Mouse (Mus musculus) hindbrain, postnatal 0 days (tissue): Measurements from ENCODE around the gene 4930595D18Rik. TPM values are rescaled to one million over a fixed set of nuclear protein-coding genes. Genes with fewer than 3 reads are reported as not detected.

Source experiments
- ATAC-seq: fragments of 200-750 bp; cut with Nextera tagmentation; 2 replicates; pipeline ENCODE4 v1.8.0; 2017; ENCODE audit warnings: mild to moderate bottlenecking, moderate TSS enrichment, moderate library complexity
- DNase-seq: peaks from one replicate; pipeline ENCODE4 v3.0.0-alpha.2; 2015; ENCODE audit warnings: low spot score
- H3K27ac ChIP-seq: fragments of 300-500 bp; sonication (generic); 2 replicates; pipeline ENCODE4 v1.5.1; 2014; ENCODE audit warnings: mild to moderate bottlenecking
- H3K27me3 ChIP-seq: fragments of 300-500 bp; sonication (generic); 2 replicates; pipeline ENCODE4 v1.6.1; 2014; ENCODE audit warnings: low read length, mixed read lengths; ENCODE audit not compliant: insufficient read depth
- H3K36me3 ChIP-seq: fragments of 300-500 bp; sonication (generic); 2 replicates; pipeline ENCODE4 v1.6.1; 2014; ENCODE audit warnings: low read length, mixed read lengths; ENCODE audit not compliant: insufficient read depth
- H3K4me1 ChIP-seq: fragments of 300-500 bp; sonication (generic); 2 replicates; pipeline ENCODE4 v1.6.1; 2014; ENCODE audit warnings: antibody characterized with exemption, low read length, mixed read lengths; ENCODE audit not compliant: insufficient read depth
- H3K4me2 ChIP-seq: fragments of 300-500 bp; sonication (generic); 2 replicates; pipeline ENCODE4 v1.6.1; 2014; ENCODE audit warnings: low read depth, mild to moderate bottlenecking, low read length, moderate library complexity, mixed read lengths
- H3K4me3 ChIP-seq: fragments of 300-500 bp; sonication (generic); 2 replicates; pipeline ENCODE4 v1.5.1; 2014; ENCODE audit warnings: low read length
- H3K9ac ChIP-seq: fragments of 300-500 bp; sonication (generic); replicated peaks from 2 replicates; pipeline ENCODE4 v1.6.1; 2014; ENCODE audit warnings: mild to moderate bottlenecking, low read length, moderate library complexity, mixed read lengths
- H3K9me3 ChIP-seq: fragments of 300-500 bp; sonication (generic); 2 replicates; pipeline ENCODE4 v1.6.1; 2016; ENCODE audit warnings: low read length, mixed read lengths
- CTCF ChIP-seq: IDR thresholded peaks from 2 replicates; pipeline ENCODE4 v1.5.1; 2016; ENCODE audit warnings: antibody characterized with exemption, control low read depth, low read depth
- WGBS: fragments of 180-500 bp; shearing (Covaris S2); extraction: QIAGEN DNeasy Blood & Tissue Kit; methylation state at CpG from one replicate; pipeline ENCODE4 v1.1.7; 2014; 5-methylcytosine and 5-hydroxymethylcytosine counted together
- polyA plus RNA-seq: library from polyadenylated mRNA; unstranded; fragments of >200 nt; fragmentation: Nextera tagmentation; extraction: Ambion mirVana; gene quantifications from 2 replicates; pipeline ENCODE4 v1.2.1, GENCODE M21; 2015
- total RNA-seq: library from RNA; depleted of rRNA; stranded (reverse); fragments of >200 nt; gene quantifications from 2 replicates; pipeline ENCODE4 v1.2.3, GENCODE M21; 2014

The 4930595D18Rik gene
- total and polyA plus RNA-seq, 2 experiments from 2014 or later, result not detected

DNA sequence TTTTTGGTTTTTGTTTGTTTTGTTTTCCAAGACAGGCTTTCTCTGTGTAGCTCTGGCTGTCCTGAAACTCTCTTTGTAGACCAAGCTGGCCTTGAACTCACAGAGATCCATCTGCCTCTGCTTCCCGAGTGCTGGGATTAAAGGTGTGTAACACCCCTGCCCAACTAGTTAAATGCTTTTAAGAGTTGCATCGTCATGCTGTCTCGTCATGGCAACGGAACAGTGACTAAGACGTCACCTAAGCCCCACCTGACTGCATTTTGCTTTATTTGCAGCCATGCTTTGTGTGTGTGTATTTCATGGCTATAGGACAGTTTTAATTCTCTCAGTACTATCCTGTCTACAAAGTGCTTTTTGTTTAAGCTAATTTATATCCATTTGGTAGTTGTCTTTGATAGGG lies 27.4 kb upstream of the 4930595D18Rik start:
- TF ChIP-seq CTCF, result no peak
- Histone ChIP-seq H3K4me2 (no peak overlapping the region), H3K27me3 (no peaks in the 10 kb centered on the region), H3K4me3 (no peak overlapping the region), H3K9me3 (no peaks in the 10 kb centered on the region), H3K27ac (no peak overlapping the region), H3K9ac (no peak overlapping the region), H3K4me1 (no peaks in the 10 kb centered on the region), H3K36me3 (no peaks in the 10 kb centered on the region)
- ATAC-seq, result no peak
- WGBS, result 72% methylated on average over 5 of the region's 5 CpGs
- no peak for DNase-seq

- no peak overlapping the region for H3K9ac ChIP-seq
- DNase-seq (no peak), ATAC-seq (no peak)
- no peaks in the 10 kb centered on the region for H3K9me3 ChIP-seq
- H3K36me3 ChIP-seq, result no peaks in the 10 kb centered on the region
- H3K4me2 ChIP-seq, result no peak overlapping the region
- 78% methylated on average over 3 of the region's 3 CpGs for WGBS
- H3K4me1 ChIP-seq, result no peaks in the 10 kb centered on the region
- H3K27me3 ChIP-seq, result no peaks in the 10 kb centered on the region
- TF ChIP-seq CTCF, result no peak
- H3K27ac ChIP-seq, result no peak overlapping the region
- no peak overlapping the region for H3K4me3 ChIP-seq
These were observed 23.4 kb upstream of the 4930595D18Rik start for GRCm38 (mm10) chr12:111207641-111208040.

DNA sequence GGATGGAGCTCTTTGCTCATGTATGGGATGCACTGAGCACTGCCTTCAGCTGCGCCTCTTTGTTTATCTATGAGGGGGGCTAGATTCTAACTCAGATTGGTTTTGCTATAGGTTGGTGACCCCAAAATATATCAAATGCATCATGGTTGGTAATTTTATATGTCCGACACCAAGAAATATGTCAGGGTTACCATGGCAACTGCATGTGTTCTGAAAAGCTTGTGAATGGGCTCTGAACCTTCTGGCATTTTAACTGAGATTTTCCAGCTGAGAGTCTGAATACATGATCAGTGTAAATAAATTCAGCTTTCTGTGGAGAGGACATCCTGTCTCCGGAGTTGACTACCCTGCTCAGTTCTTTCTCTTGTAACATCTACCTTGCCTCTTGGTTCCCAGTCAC lies 19.7 kb upstream of the 4930595D18Rik start:
- 38% methylated on average over 3 of the region's 3 CpGs for WGBS
- 0 out of 2 replicates have a peak, but pooled peaks have one; percentile 15 for ATAC-seq
- Histone ChIP-seq H3K9ac (no peak overlapping the region), H3K9me3 (no peaks in the 10 kb centered on the region), H3K36me3 (no peaks in the 10 kb centered on the region), H3K27ac (no peak overlapping the region; the same call in 1 of the 2 replicates), H3K4me2 (peak overlapping the region; percentile 14; the same call in 1 of the 2 replicates), H3K27me3 (no peaks in the 10 kb centered on the region), H3K4me1 (no peaks in the 10 kb centered on the region), H3K4me3 (no peak overlapping the region)
- peak; percentile 58 for DNase-seq
- no peak for TF ChIP-seq CTCF

- no peaks in the 10 kb centered on the region for H3K36me3 ChIP-seq
- DNase-seq (peak; percentile 75), ATAC-seq (peak; percentile 64; the same call in 1 of the 2 replicates)
- H3K27me3 ChIP-seq, result no peaks in the 10 kb centered on the region
- H3K9ac ChIP-seq, result no peak overlapping the region
- WGBS, result 30% methylated on average over 10 of the region's 10 CpGs
- H3K27ac ChIP-seq, result peak overlapping the region; percentile 69; the same call in 1 of the 2 replicates
- TF ChIP-seq CTCF, result peak; percentile 58
- H3K4me1 ChIP-seq, result no peaks in the 10 kb centered on the region
- H3K4me2 ChIP-seq, result 0 out of 2 replicates have a peak overlapping the region, but pooled peaks have one; percentile 7
- no peak overlapping the region for H3K4me3 ChIP-seq
- no peaks in the 10 kb centered on the region for H3K9me3 ChIP-seq
These were observed 18.8 kb upstream of the 4930595D18Rik start for GRCm38 (mm10) chr12:111203076-111203475.

- no peaks in the 10 kb centered on the region for H3K36me3 ChIP-seq
- peaks cover 8% of the 10 kb centered on the region for H3K4me1 ChIP-seq
- no peak overlapping the region for H3K9ac ChIP-seq
- H3K4me2 ChIP-seq, result no peak overlapping the region
- no peak overlapping the region for H3K4me3 ChIP-seq
- H3K27me3 ChIP-seq, result no peaks in the 10 kb centered on the region
- TF ChIP-seq CTCF, result no peak
- DNase-seq (no peak), ATAC-seq (no peak)
- H3K9me3 ChIP-seq, result no peaks in the 10 kb centered on the region
- WGBS, result 90% methylated on average over 4 of the region's 4 CpGs
- H3K27ac ChIP-seq, result no peak overlapping the region
These were observed 12.3 kb upstream of the 4930595D18Rik start for GRCm38 (mm10) chr12:111196548-111196947.

- H3K27me3 ChIP-seq, result no peaks in the 10 kb centered on the region
- 54% methylated on average over 9 of the region's 9 CpGs for WGBS
- peaks cover 8% of the 10 kb centered on the region for H3K4me1 ChIP-seq
- H3K27ac ChIP-seq, result no peak overlapping the region
- DNase-seq (no peak), ATAC-seq (no peak)
- H3K4me2 ChIP-seq, result no peak overlapping the region
- TF ChIP-seq CTCF, result no peak
- H3K9me3 ChIP-seq, result no peaks in the 10 kb centered on the region
- H3K36me3 ChIP-seq, result no peaks in the 10 kb centered on the region
- no peak overlapping the region for H3K4me3 ChIP-seq
- no peak overlapping the region for H3K9ac ChIP-seq
These were observed 9.0 kb upstream of the 4930595D18Rik start for GRCm38 (mm10) chr12:111193331-111193730.

- no peak for DNase-seq
- TF ChIP-seq CTCF, result no peak
- Histone ChIP-seq H3K27me3 (no peaks in the 10 kb centered on the region), H3K4me2 (no peak overlapping the region), H3K4me3 (no peak overlapping the region), H3K9me3 (no peaks in the 10 kb centered on the region), H3K9ac (no peak overlapping the region), H3K36me3 (no peaks in the 10 kb centered on the region), H3K4me1 (peaks cover 8% of the 10 kb centered on the region), H3K27ac (no peak overlapping the region)
- WGBS, result 65% methylated on average over 6 of the region's 6 CpGs
- no peak for ATAC-seq
These were observed 8.5 kb upstream of the 4930595D18Rik start for GRCm38 (mm10) chr12:111192777-111193176.
